Mouse (Mus musculus) right cerebral cortex, adult 18-20 months (tissue): Measurements from ENCODE around the gene Qsox2.

Experiments
- DNase-seq: peaks from one replicate; pipeline ENCODE4 v3.0.0; 2022; ENCODE audit warnings: mixed read lengths

Gene Qsox2

GRCm38 (mm10) chr2:26223961-26224360 lies 13.4 kb downstream of the Qsox2 start:
- DNase-seq: no peak

GRCm38 (mm10) chr2:26214526-26214925 lies 22.8 kb downstream of the Qsox2 start:
- DNase-seq: no peak

- no peak for DNase-seq
Measured at GRCm38 (mm10) chr2:26209566-26209965, 27.8 kb downstream of the Qsox2 start.

GRCm38 (mm10) chr2:26208126-26208789 lies 29.1 kb downstream of the Qsox2 start, which contains the start of gene Lhx3:
TSS of gene Lhx3 (minus strand) at chr2:26208289.
- DNase-seq: peak; percentile 35

GRCm38 (mm10) chr2:26207559-26207958 lies 29.8 kb downstream of the Qsox2 start:
- no peak for DNase-seq

- no peak for DNase-seq
Measured at GRCm38 (mm10) chr2:26205761-26206160, 31.6 kb downstream of the Qsox2 start.

GRCm38 (mm10) chr2:26205126-26205525 lies 32.2 kb downstream of the Qsox2 start:
- no peak for DNase-seq

- peak; percentile 19 for DNase-seq
Measured at GRCm38 (mm10) chr2:26202849-26203475, 34.4 kb downstream of the Qsox2 start.

GRCm38 (mm10) chr2:26201926-26202848 lies 35.1 kb downstream of the Qsox2 start:
- no peak for DNase-seq

GRCm38 (mm10) chr2:26198488-26198887 lies 38.8 kb downstream of the Qsox2 start:
- no peak for DNase-seq

- no peak for DNase-seq
Measured at GRCm38 (mm10) chr2:26194552-26195339, 42.6 kb downstream of the Qsox2 start.

GRCm38 (mm10) chr2:26188517-26188916 lies 48.8 kb downstream of the Qsox2 start:
- no peak for DNase-seq

GRCm38 (mm10) chr2:26184352-26184751 lies 53.0 kb downstream of the Qsox2 start:
- DNase-seq: no peak

- no peak for DNase-seq
Measured at GRCm38 (mm10) chr2:26182646-26183045, 54.7 kb downstream of the Qsox2 start.

GRCm38 (mm10) chr2:26177189-26177588 lies 60.1 kb downstream of the Qsox2 start:
- no peak for DNase-seq

GRCm38 (mm10) chr2:26176731-26177130 lies 60.6 kb downstream of the Qsox2 start:
- no peak for DNase-seq

GRCm38 (mm10) chr2:26175191-26175590 lies 62.1 kb downstream of the Qsox2 start:
- no peak for DNase-seq

GRCm38 (mm10) chr2:26172166-26172565 lies 65.2 kb downstream of the Qsox2 start:
- no peak for DNase-seq

GRCm38 (mm10) chr2:26170376-26170775 lies 66.9 kb downstream of the Qsox2 start:
- no peak for DNase-seq

- no peak for DNase-seq
Measured at GRCm38 (mm10) chr2:26168843-26169579, 68.3 kb downstream of the Qsox2 start.

GRCm38 (mm10) chr2:26166890-26167289 lies 70.4 kb downstream of the Qsox2 start:
- no peak for DNase-seq
